Mouse (Mus musculus) embryo, embryonic 11 days (tissue): ENCODE data around the gene Kcnab1.

Experiments used
- DNase-seq: peaks from one replicate; pipeline ENCODE4 v3.0.0-alpha.2; 2015

Gene Kcnab1

DNA sequence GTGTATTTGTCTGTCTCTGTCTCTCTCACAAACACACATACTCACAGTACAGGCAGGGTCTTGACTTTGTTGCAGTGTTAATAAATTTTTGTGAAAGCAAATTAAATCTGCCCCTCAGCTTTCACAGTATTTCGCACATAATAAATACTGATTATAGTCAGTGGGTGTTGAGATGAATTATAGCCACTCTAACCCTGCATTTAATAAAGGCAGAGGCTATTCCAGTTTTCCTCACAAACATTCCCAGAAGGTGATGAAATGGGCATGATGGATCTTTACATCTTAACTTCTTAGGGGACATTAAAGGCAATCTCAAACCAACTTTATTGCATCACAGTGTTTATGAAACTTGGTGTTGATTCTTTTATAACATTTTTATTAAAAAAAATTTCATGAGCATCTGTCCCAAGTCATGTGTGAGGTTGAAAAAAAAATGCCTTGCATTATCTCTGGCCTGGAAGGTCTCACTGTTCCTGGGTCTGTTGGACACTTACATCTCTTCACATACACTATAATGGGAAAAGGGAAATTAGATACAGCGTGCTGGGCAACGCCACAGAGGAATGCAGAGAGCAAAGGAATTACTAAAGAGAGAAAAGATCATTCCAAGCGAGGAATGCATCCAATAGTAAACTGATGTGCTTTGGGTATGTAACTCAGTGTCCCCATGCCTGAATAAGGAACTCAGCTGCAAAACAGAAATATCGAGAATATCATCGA is 95.3 kb downstream of the Kcnab1 start:
- DNase-seq, result no peak

DNA sequence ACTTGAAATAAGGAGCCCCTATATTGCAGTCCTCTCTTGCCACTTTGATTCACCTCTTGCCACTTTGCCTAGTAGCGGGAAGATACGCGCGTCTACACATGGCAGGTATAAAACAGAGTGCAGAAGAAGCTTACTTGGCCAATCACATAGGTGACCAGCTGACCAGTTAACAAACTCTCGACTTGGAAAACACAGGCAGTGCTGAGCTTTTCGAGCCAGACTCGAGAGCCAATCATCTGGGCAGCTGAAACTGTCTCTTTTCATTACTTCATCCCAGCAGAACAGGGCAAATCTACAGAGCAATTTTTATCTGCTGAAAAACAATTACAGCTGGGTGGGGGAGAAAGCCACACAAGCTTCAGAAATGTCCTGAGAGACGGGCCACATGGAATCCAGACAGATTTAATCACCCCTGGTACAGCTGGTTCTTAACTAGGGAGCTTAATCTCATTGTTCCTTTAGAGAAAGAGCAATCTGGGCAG is 96.4 kb downstream of the Kcnab1 start:
- peak; percentile 13 for DNase-seq

DNA sequence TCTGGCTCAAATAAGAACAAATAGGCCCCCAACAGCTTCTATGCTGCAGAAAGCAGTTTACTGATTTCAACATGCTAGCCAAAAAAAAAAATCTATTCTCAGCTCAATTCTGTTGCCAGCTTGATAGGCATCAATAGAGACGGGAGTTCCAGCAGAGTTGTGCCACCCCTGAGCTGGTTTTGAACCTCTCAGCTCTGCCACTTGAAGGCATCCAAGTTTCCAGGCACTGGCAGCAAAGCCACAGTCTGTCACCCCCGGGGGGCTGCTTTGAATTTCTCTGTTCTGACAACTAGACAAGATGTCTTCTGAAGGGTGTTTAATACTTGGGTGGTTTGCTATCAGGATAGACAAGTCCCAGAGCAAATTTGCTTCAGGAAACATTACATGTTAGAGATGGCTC is 104.5 kb downstream of the Kcnab1 start:
- no peak for DNase-seq

DNA sequence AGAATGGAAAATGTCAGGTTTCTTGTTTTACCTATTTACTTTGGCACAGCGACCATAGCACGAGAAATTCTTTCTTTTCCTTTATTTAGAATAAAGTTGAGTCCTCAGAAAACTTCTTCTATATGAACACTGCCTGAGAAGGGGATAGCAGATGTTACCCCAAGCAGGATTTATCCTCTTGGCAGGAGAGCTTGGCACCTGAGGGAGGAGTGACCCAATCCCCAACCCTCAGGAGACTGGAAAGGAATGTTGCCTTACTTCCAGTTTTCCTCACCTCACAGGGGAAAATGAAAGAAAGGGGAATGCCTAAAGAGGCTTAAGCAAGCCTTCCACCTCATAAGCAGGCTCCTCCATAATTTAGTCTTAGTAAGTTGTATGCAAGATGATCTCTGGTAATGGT is 105.5 kb downstream of the Kcnab1 start:
- DNase-seq, result no peak

DNA sequence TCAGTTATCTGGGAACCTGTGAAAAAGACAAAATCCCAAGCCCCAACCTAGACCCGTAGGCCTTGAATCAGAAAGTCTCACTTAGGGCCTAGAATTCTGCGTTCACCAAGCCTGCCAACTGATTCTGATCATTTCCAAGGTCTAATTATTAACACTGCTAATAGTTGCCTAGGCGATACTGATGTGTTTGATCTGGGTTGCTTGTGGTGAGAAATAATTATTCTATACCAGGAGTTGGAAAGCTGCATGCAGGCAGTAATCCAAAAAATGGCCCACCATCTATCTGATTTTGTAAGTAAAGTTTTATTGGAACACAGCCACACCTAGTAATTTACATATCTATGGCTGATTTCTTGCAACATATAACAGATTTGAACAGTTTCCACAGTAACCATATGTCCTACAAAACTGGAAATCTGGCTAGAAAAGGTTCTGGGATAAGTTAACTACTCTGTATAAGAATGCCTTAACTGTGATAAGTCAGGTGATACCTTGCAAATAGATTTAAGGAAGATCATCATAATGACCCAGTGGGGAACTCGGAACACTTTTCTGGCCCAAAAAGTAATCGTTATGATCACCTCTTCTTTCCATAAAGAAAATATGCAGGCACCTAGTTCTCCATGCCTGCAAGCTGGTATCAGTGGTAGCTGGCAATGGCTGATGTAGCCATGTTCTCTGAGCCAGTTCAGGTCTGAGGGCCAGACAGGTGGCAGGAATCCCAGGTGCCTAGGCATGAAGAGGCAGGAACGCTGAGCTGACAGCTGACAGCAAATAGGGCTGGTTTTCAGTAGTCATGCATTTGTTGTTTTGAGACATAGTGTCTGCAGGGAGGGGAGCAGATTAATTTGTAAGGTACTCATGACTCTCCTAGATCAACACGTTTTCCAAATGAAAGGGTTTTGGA is 108.7 kb downstream of the Kcnab1 start:
- DNase-seq, result no peak

DNA sequence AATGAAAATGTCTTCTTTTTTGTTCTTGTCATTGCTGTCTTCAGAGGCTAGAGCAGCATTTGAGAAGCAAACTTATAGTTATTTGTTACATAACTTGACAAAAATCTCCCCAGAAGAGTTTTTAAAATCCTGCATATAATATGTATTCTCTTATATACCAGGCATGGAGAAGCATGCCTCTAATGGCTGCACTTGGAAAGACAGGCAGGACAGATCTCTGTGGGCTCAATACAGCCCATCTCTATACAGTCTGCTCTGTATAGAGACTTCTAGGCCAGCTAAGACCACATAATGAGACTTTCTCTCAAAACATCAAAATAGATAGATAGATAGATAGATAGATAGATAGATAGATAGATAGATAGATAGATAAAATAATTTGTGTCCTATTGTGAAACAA is 111.1 kb downstream of the Kcnab1 start:
- DNase-seq, result peak; percentile 13

DNA sequence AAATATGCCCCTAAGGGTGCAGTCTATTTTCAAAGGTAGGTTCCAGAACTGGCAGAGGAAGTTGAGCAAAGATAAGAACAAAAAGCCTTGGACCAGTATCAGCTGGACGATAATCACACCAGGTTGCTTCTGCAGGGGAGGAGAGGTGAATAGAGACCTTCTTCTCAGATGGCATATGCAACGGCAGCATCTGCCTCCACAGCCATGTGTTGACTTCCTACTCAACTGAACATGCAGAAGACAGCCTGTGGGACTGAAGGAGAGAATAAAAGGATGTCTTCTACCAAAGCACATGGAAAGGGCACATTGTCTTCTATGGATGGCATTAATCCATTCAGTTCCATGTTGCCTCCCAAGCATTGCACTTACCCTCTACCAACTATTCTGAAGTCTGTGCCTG is 114.5 kb downstream of the Kcnab1 start:
- DNase-seq, result no peak

DNA sequence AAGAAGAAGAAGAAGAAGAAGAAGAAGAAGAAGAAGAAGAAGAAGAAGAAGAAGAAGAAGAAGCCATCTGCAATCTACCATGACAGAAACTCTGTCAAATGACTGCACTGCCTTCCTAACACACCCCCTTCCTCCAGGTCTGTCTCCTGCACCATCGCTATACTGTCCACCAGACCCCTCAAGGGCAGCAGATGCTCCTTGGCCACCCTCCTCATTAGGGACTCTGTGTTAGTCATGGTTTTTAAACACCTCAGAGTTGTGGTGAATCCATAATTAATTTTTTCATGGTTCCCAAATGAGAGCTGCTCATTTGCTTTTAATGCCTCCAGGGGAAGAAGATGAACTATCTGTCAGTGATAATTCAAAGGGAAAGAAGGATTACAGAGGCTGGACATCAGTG is 121.8 kb downstream of the Kcnab1 start:
- no peak for DNase-seq

DNA sequence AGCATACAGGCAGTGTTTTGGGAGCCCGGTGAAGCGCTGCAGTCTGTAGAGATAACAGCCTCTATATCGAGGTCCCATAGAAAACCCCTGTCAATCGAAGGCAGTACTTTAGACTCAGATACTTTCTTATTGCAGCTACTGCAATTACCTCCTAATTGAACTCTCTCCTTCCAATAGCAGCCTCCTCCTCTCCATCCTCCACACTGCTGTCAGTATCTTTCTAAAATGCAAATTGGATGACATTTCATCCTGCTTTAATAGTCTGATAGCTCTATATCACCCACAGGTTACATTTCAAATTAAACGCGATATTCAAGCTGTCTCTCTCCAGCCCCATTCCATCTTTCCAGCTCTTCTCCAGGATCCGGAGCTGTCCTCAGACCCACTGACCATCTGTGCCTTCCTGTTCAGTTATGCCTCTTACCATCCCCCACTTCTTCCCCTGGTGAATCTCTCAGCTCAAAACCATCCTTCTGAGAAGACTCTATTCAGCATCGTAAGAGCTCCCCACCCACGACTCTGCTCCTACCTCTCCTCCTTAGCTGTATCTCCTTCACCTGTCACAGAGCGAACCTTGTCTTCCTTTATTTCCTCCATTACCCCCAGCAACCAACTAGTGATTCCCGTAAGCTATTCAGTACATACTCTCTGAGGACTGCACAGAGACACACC is 122.4 kb downstream of the Kcnab1 start:
- DNase-seq, result no peak

DNA sequence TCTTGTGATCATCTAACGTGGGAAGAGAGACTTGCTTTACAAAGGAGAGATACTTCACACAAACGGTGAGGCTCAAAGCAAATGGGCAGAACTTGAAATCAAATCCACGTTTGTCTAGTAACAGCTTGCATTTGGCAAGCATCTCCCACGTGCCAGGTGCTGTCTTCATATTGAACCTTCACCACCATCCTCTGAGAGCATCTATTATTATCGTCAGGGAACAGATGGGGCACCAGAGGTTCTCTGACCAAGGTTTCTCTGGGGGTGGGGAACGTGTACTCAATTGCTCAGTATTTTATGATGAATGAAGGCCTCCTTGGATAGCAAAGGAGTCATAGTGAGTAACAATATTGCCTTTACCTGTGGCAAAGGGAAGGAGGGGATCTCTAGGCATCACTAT is 139.8 kb downstream of the Kcnab1 start:
- DNase-seq, result no peak

DNA sequence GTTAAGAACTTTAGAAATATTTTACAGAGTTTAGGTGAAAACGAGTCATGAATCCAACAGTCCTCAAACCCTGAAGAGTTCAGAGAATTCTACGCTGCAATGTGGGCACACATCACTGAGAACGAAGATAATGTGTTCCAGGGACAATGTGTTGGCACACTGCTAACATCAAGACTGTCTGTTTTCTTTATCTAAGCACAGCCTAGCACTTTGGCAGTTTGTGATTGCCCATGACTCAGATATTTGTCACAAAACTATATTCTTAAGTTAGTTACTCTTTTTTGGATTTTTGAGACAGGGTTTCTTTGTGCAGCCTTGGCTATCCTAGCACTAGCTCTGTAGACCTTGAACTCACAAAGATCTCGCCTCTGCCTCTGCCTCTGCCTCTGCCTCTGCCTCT is 151.3 kb downstream of the Kcnab1 start:
- DNase-seq, result no peak

DNA sequence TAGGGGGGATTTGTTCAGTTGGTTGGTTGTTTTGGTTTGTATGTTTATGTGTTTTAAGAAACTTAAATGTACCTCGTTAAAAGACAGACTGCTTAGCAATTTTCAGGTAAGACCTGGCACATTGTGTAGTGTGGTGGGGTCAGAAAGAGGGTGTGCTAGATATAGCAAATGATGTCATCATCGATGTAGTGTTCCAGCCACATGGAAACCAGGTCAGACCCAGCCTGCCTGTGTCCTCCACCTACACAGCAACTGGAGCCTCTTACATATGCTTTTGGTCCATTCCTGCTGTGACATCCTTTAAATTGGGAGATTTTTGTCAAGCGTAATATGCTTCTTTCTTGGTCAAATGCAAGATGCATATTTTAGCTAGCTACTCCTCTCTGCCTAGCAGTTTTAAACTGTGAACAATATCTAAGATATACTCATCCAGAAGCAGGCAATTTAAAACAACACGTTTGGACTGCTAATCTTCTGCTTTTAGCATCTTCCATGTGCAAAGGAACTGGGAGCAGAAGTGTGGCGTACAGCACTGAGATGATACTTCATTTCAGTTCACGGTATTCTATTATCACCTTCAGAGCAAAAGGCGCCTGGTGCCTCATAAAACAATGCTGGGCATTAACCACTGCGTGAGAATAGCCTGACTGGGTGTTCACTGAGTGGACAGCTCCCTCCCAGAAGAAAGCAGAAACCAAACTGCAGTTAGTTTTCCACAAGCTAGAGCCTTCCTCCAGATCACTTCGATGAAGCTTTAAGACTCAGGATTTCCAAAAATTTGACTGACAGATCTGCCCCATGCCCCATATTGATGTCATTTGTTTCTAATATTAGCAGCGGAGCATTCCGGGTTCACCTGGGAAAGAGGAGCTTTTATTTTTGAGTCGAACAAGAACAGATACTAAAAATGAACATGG is 153.6 kb downstream of the Kcnab1 start:
- DNase-seq, result no peak

DNA sequence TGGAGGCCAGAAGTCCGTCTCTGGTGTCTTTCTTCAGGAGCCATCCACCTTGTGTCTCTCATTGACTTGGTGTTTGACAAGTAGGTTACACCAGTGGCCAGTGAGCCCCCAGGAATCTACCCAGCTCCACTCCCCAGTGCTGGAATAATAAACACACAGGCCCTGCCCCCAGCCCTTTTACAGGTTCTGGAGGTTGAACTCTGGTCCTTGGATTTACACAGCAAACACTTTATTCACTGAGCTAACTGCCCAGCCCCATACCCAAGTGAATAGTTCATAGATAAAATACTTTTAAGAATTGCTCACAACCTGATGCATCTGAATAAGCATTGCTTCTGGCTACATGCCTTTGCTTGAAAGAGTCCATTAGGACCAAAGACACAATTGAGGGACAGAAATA is 164.1 kb downstream of the Kcnab1 start:
- DNase-seq, result no peak

DNA sequence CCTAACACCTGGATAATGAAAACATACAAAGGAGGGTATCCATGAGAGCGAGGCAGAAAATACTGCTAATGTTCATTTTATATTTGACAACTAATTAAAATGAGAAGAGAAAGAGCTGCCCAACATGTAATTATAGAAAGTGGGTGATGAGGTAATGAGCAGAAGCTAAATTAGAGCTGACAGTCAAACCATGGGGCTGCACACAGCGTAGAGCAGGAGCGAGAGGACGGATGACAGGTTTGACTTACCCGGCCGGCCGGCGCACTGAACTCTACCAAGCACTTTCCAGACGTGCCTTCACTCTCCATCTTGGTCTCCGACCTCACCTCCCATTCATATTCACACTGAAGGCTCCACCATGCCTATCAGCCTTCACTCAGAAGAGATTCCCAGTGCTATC is 168.6 kb downstream of the Kcnab1 start:
- DNase-seq, result no peak

DNA sequence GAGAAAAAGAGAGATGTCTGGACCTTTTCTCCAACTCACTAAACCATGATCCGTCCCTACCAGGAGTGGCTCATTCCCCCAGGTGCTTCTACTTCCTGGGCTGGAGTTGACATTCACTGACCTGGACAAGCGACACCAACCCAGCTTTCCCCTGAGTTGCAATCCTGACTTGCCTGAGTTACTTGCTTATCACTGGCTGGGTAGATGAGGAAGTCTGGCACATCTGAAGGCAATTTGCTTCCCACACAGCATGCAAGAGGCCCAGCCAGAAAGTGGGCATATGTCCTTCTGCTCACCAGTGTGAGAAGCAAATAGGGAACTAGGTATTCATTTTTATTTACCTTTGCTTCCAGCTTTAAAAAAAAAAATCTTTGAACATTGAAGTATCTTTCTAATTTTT is 174.2 kb downstream of the Kcnab1 start:
- DNase-seq, result no peak

DNA sequence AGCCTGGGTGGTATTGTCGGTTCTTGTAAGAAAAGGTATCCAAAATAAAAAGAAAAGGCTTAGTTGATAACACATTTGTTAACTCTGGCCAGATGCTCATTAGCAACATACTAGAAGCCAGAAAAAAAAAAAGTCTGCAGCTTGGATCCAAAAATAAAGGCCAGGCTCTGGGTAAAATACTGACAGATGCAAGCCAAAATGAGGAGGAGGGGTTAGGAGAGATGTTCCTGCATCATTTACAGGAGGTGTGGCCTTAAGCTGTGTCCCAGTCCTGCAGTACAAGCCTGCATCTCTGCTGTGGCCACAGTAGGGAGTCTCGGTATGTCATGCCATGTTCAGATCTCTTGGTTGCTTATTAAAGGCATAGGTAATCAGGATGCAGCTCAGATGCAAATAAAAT is 179.8 kb downstream of the Kcnab1 start:
- no peak for DNase-seq

DNA sequence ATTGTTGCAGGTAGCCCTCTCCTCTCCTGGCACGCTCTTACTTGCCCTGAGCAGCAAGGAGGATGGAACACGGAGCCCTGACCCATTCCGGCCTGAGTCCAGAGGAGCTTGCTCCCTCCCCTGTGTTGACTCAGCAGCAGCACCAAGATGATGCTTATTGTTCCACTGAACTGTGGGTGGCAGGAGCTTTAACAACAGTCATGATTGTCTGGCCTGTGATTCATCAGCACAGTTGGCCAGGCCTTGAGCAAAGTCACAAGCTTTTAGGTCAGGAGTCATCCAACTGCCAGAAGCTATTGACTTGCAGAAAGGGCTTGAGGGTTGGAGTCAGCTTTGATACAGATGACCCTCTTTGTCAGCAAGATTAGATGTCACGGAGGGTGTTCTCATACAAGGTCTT is 187.8 kb downstream of the Kcnab1 start:
- peak; percentile 9 for DNase-seq

DNA sequence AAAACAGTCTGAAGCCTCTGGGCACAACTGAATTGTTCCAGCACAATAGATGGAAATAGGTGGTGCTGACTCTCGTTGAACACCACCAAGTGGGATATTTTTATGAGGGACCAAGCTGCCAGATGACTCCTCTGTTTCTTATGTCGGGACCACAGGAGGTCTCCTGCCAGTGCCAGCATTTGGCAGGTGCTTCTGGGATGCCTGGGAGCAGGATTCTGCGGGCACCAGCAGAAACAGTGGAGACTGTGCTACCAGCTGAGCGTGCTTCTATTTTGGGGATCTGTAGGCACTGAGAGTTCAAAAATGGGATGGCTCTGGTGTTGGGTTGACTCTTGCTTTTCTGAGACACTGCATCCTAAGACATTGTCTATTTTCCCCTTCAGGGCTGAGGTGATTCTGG is 190.0 kb downstream of the Kcnab1 start:
- no peak for DNase-seq

DNA sequence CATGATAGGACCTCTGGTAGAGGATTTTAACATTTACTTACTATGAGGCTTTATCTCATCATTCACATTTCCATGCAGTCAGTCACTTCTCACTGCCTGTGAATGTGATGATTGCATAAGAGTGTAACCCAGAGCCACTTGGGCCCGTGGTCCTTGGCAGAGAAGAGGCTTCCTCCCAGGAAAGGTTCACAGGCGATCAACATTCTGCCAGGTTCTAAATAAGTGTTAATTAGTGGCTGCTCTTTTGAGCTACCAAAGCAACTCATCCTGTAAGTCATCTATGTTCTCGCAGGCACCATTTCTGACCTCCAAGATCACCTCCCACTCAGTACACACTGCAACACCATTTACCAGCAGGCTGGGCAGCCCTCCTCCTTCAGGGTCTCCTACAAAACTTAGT is 192.3 kb downstream of the Kcnab1 start:
- DNase-seq, result no peak

DNA sequence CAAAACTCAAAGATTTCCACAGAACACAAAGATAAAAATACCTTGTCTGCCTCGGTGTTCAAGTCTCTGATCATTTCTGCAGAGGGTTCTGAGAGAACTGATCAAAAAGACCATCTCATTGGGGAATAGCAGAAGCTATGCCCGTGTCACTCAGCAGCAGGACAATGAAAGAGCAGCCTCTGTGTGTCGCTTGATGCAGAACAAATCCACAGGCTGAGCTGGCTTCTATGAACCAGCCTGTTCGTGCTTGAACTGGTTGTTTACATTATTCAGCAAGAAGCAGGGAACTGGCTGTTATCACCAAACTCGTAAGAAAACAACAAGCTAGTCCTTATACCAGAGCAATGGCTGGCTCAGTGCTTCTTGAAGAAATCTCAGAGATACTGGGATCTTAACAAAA is 193.4 kb downstream of the Kcnab1 start:
- DNase-seq, result peak; percentile 26

DNA sequence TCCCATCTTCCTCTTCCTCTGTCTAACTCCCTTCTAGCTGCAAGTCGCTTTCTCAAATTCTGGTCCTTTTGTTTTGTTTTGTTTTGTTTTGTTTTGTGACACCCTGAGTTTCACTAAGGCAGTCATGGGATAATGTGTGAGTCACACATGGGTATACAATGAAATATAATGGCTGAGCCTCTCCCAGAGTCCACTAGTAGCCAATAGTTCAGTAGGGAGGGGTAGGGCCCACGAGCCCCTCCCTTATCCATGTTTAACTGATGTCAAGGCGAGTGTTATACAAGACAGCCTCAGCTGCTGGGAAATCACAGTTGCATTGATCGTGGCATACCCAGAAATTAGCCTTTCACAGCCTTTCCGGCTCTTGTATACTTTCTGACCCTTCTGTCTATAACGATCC is 206.7 kb downstream of the Kcnab1 start:
- DNase-seq, result no peak

DNA sequence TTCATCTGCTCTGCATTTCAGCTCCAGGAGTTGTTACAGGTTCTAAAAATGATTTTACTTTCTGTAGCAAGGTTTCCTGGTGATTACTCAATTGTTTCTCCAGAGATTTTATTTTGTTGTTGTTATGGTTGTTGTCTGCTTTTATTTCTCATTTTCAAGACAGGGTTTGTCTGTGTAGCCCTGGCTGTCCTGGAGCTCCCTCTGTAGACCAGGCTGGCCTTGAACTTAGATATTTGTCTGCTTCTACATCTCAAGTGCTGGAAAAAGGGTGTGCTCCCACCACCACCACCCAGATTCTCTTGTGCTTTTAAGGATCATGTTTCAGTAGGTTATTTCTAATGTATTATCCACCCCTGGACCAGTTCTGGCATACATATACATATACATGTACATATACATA is 207.6 kb downstream of the Kcnab1 start:
- DNase-seq, result no peak
